Mouse (Mus musculus): Measurements from ENCODE around the gene Klrg2.

The Klrg2 gene

DNA sequence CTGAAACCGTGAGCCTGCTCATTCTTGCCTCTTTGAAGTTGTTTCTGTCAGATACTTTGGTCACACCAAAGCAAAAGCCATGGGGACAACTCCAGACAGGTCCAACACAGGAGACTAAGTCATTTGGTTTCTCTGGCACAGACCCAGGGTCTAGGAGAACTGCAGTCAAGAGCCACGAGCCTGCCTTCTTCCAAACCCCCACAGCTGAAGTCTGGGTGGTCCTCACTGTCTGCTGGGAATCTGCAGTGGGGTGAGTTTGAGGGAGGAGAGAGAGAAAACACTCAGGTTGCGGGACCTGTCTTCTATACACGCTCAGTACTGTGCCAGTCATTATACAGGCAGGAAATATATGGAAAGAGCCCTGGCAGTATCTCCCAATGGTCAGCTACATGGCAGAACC, 9.6 kb downstream of the Klrg2 start:
- DNase-seq, result no peak

DNA sequence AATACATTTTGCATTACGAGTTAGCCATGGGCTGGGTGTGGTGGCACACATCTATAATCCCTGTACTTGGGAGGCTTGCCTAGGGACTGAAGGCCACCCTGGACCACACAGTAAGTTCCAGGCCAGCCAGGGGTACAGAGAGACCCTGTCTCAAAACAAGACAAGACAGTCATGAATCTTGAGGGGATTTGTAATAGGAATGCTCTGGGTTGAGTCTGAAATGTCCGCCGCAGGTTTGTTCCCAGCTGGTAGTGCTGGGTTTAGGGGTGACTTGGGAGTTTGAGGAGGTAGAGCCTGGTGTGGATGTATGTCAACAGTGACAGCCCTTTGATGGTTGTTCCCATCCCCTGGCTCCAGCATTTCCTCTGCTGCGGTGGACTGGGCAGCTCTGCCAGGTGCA, 10.0 kb downstream of the Klrg2 start:
- no peak for DNase-seq

DNA sequence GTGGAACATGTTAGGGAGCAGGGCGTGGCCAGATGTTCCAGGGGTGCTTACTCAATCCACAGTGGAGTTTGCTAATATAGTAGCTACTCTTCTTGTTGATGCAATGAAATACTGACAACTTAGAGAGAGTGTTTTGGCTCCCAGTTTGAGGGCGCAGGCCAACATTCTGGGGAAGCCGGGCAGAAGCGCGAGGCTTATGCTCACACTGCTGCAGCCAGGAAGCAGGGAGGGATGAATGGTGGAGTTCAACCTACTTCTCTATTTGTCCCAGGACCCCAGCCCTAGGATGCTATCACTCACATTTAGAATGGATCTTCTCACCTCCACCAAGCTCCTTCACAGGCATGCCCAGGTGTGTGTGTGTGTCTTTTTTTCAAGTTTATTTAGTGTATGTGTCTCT, 11.0 kb downstream of the Klrg2 start:
- no peak for DNase-seq

DNA sequence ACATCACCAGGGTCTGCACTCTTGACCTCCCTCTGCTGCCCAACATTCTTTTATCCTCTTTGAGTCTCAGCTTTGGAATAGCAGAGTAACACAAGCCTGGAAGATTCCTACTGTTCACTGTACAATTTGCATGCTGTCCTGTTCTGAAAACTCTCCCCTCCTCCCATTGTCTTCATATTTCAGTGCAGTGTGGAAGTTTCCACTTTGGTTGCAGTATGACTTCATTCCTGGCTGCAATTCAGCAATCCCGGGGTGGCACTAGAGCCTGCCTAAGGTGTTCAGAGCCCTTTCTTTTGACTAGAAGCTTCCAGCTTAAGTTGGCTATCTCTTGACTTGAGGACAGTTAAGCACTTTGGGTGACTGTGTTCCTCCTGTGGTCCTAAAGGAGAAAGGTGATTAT, 12.6 kb downstream of the Klrg2 start:
- peak; percentile 8 to 34 for DNase-seq

DNA sequence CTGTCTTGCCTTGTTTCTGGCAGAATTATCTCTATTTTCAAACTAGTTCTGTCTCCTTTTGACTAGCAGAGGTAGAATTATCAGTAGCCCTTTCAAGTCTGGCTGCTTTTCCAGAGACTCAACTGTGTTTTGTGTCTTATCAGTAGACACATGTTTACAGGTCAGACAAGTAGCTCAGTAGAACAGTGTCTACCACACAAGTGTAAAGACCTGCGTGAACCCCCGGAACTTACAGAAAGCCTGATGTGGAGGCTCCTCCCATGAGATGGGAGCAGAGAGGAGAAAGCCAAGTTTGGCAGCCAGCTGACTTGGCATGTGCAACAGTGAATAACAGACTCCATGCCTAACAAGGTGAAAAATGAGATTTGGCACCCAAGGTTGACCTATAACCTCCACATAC, 13.6 kb downstream of the Klrg2 start:
- no peak for DNase-seq

DNA sequence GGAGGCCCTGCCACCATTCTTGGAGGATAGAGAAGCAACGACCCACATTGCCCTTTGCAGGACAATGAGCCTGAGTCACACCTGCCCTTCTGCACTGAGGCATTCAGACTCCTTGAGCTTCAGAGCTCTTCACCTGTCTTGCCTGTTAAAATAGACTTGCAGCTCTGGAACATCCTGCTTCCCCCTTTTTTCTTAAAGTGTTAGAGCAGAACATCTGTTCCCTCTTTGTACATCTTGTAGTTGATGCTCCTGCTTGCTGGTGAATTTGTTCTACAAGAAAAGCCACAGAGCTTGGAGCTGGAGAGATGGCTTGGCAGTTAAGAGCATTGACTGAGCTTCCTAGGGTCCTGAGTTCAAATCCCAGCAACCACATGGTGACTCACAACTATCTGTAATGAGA, 14.6 kb downstream of the Klrg2 start:
- no peak for DNase-seq

DNA sequence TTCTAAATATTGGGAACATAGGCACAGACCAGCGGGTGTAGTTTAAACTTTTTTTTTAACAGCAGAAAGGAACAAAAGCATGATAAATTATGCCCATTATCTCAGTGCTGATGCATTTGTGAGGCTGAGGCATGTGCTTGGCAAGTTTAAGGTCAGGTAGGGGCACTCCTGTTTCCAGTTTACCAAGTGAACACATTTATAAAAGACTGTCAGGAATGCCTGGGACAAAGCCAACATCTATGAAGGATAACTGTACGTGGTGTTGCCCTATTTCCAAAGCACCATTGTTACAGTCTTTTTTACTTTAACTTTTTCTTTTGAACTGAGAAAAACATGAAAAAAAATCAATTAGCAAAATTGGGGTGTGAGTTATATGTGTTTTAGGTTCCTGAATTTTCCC, 27.1 kb downstream of the Klrg2 start:
- DNase-seq, result peak in 1 of 2 experiments; percentile 9

DNA sequence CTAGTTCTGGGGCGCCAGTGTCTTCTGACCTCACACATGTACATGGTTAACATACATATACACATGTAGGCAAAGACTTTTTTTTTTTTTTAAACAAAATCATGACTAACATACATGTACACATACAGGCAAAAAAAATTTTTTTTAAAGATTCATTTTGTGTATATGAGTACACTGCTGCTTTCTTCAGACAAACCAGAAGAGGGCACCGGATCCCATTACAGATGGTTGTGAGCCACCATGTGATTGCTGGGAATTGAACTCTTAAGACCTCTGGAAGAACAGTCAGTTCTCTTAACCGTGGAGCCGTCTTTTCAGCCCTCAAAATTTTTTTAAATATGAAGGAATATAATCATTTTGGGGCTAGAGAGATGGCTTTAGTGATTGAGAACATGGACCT, 39.6 kb downstream of the Klrg2 start:
- peak; percentile 5 to 20 for DNase-seq

DNA sequence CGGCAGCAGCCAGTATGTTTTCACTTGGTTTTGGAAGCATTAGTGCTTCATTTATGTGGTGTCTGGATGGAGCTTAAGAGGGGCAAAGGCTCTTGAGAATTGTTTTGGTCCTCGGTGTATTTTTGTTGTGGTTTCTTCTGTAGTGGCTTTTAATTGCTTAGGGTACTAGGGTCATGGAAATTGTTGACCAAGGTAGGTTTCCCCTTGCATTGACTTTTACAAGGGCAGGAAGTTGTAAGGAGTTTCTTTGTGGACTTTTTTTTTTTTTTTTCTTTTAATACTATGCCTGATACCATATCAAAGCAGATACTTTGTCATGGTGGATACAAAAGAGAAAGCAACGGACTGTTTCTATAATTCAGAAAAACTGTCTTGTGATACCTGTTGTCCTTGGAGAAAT, 55.3 kb downstream of the Klrg2 start:
- no peak for DNase-seq

DNA sequence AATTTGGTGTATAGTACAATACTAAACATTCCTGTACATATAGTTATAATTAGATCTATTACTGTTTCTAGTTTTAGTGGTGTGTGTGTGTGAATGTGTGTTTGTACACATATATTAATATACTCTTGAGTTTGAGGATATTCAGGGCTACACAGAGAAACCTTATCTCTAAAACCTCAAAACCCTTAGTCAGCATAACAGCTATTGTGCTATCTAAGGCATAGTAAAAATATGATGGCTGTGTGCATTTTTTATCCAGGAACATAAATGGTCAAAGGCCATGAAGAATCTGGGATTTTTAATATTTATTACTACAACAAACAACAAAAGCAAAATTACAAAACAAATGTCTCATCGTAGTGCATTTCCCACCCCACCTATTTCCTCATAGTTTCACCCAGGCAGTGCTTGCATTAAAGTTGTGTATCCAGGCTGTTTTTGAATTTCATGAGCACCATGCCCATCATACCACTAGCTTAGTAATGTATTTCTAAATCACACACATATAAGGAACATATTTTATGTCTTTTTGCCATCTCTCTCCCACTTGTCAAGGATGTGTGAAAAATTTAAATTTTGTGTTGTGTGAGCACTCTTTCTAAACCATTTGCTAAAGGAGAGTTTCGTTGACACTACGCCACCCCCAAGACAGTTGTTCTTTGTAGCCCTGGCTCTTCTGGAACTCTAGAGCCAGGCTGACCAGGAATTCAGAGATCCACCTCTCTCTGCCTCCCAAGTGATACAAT, 56.8 kb downstream of the Klrg2 start:
- DNase-seq, result no peak

DNA sequence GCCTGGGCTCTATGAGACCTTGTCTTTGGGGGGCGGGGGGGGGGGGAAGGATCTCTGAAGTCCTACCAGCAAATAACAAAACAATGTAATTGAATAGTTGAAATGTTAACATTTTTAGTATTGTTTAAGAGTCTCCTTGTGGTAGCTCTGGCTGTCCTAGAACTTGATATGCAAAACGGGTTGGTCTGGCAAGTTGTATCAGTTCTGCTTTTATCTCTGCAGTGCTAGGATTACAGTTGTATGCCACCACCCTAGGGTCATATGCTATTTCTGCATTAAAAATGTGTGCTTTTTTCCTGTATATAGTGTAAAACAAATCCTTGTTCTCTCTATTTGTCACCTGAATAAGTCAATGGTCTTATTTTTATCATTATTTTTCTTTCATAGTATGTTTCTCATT, 60.9 kb downstream of the Klrg2 start:
- DNase-seq, result no peak
